Mouse (Mus musculus) heart, embryonic 11.5 days (tissue): ENCODE results near the gene Cdh23. TPM values are rescaled to one million over a fixed set of nuclear protein-coding genes. Genes with fewer than 3 reads are reported as not detected.

Experiments
- ATAC-seq: fragments of 200-750 bp; cut with Nextera tagmentation; replicated peaks from 2 replicates; pipeline ENCODE4 v1.8.0; 2017; ENCODE audit warnings: moderate library complexity; ENCODE audit not compliant: insufficient number of reproducible peaks, low FRiP score, low TSS enrichment
- H3K27ac ChIP-seq: fragments of 300-500 bp; sonication (generic); 2 replicates; pipeline ENCODE4 v1.5.1; 2014; ENCODE audit warnings: mild to moderate bottlenecking, low read depth, low read length
- H3K27me3 ChIP-seq: fragments of 300-500 bp; sonication (generic); 2 replicates; pipeline ENCODE4 v1.6.1; 2014; ENCODE audit warnings: mild to moderate bottlenecking, low read length, mixed read lengths; ENCODE audit not compliant: control insufficient read depth, insufficient read depth
- H3K36me3 ChIP-seq: fragments of 300-500 bp; sonication (generic); 2 replicates; pipeline ENCODE4 v1.6.1; 2014; ENCODE audit warnings: mild to moderate bottlenecking, low read length, moderate library complexity, mixed read lengths; ENCODE audit not compliant: control insufficient read depth, insufficient read depth
- H3K4me1 ChIP-seq: fragments of 300-500 bp; sonication (generic); 2 replicates; pipeline ENCODE4 v1.6.1; 2014; ENCODE audit warnings: low read length; ENCODE audit not compliant: control insufficient read depth, insufficient read depth
- H3K4me2 ChIP-seq: fragments of 300-500 bp; sonication (generic); 2 replicates; pipeline ENCODE4 v1.6.1; 2014; ENCODE audit warnings: mild to moderate bottlenecking, moderate library complexity
- H3K4me3 ChIP-seq: fragments of 300-500 bp; sonication (generic); 2 replicates; pipeline ENCODE4 v1.5.1; 2014; ENCODE audit warnings: low read depth, low read length
- H3K9ac ChIP-seq: fragments of 300-500 bp; sonication (generic); 2 replicates; pipeline ENCODE4 v1.6.1; 2014; ENCODE audit warnings: mild to moderate bottlenecking, low read depth, low read length, moderate library complexity
- H3K9me3 ChIP-seq: fragments of 300-500 bp; sonication (generic); replicated peaks from 2 replicates; pipeline ENCODE4 v1.6.1; 2016; ENCODE audit warnings: low read length; ENCODE audit not compliant: control insufficient read depth
- WGBS: fragments of 180-500 bp; shearing (Covaris S2); extraction: QIAGEN DNeasy Blood & Tissue Kit; methylation state at CpG from one replicate; pipeline ENCODE4 v1.1.7; 2014; ENCODE audit not compliant: insufficient replicate concordance; 5-methylcytosine and 5-hydroxymethylcytosine counted together
- polyA plus RNA-seq: library from polyadenylated mRNA; unstranded; fragments of >200 nt; fragmentation: Nextera tagmentation; extraction: Ambion mirVana; gene quantifications from 2 replicates; pipeline ENCODE4 v1.2.1, GENCODE M21; 2014

Gene Cdh23
- polyA plus RNA-seq, 1 experiment from 2014 or later: 0.27 TPM

GRCm38 (mm10) chr10:60639291-60639690 is 57.0 kb downstream of the Cdh23 start:
- ATAC-seq: no peak
- Histone ChIP-seq H3K36me3 (no peaks in the 10 kb centered on the region), H3K4me1 (no peaks in the 10 kb centered on the region), H3K9me3 (no peaks in the 10 kb centered on the region), H3K27me3 (0 out of 2 replicates have a peak, but pooled peaks cover 2% of the 10 kb centered on the region), H3K4me2 (no peak overlapping the region), H3K9ac (no peak overlapping the region), H3K4me3 (no peak overlapping the region), H3K27ac (no peak overlapping the region)
- WGBS: 54% methylated on average over 9 of the region's 9 CpGs

GRCm38 (mm10) chr10:60635568-60636295 is 60.6 kb downstream of the Cdh23 start:
- H3K27ac ChIP-seq: no peak overlapping the region
- H3K27me3 ChIP-seq: 0 out of 2 replicates have a peak, but pooled peaks cover 2% of the 10 kb centered on the region
- H3K9me3 ChIP-seq: no peaks in the 10 kb centered on the region
- H3K4me1 ChIP-seq: no peaks in the 10 kb centered on the region
- peak overlapping the region; percentile 19; the same call in 1 of the 2 replicates for H3K4me2 ChIP-seq
- no peaks in the 10 kb centered on the region for H3K36me3 ChIP-seq
- H3K4me3 ChIP-seq: no peak overlapping the region
- 24% methylated on average over 13 of the region's 13 CpGs for WGBS
- no peak for ATAC-seq
- H3K9ac ChIP-seq: no peak overlapping the region

GRCm38 (mm10) chr10:60634391-60634790 is 61.9 kb downstream of the Cdh23 start:
- ATAC-seq: no peak
- H3K9me3 ChIP-seq: peaks cover 6% of the 10 kb centered on the region
- WGBS: 51% methylated on average over 9 of the region's 9 CpGs
- H3K4me2 ChIP-seq: no peak overlapping the region
- H3K27me3 ChIP-seq: 0 out of 2 replicates have a peak, but pooled peaks cover 2% of the 10 kb centered on the region
- no peak overlapping the region for H3K4me3 ChIP-seq
- no peaks in the 10 kb centered on the region for H3K36me3 ChIP-seq
- H3K4me1 ChIP-seq: no peaks in the 10 kb centered on the region
- no peak overlapping the region for H3K9ac ChIP-seq
- no peak overlapping the region for H3K27ac ChIP-seq

- ATAC-seq: no peak
- Histone ChIP-seq H3K27me3 (no peaks in the 10 kb centered on the region), H3K36me3 (no peaks in the 10 kb centered on the region), H3K27ac (no peak overlapping the region), H3K9ac (no peak overlapping the region), H3K4me2 (no peak overlapping the region), H3K4me1 (no peaks in the 10 kb centered on the region; the same call in 1 of the 2 replicates), H3K4me3 (no peak overlapping the region), H3K9me3 (peaks cover 11% of the 10 kb centered on the region)
- 63% methylated on average over 5 of the region's 5 CpGs for WGBS
These were observed 70.2 kb downstream of the Cdh23 start for GRCm38 (mm10) chr10:60626086-60626485.

- H3K4me1 ChIP-seq: no peaks in the 10 kb centered on the region; the same call in 1 of the 2 replicates
- 67% methylated on average over 3 of the region's 3 CpGs for WGBS
- no peak overlapping the region for H3K27ac ChIP-seq
- no peaks in the 10 kb centered on the region for H3K27me3 ChIP-seq
- no peak overlapping the region for H3K4me3 ChIP-seq
- peaks cover 11% of the 10 kb centered on the region for H3K9me3 ChIP-seq
- H3K36me3 ChIP-seq: no peaks in the 10 kb centered on the region
- H3K9ac ChIP-seq: no peak overlapping the region
- H3K4me2 ChIP-seq: no peak overlapping the region
- no peak for ATAC-seq
These were observed 70.8 kb downstream of the Cdh23 start for GRCm38 (mm10) chr10:60625511-60625910.

- Histone ChIP-seq H3K9ac (no peak overlapping the region), H3K27me3 (0 out of 2 replicates have a peak, but pooled peaks cover 2% of the 10 kb centered on the region), H3K4me2 (no peak overlapping the region), H3K36me3 (no peaks in the 10 kb centered on the region), H3K9me3 (peaks cover 10% of the 10 kb centered on the region), H3K27ac (no peak overlapping the region), H3K4me3 (no peak overlapping the region), H3K4me1 (no peaks in the 10 kb centered on the region; the same call in 1 of the 2 replicates)
- whole genome bisulfite sequencing: 53% methylated on average over 3 of the region's 3 CpGs
- no peak for ATAC-seq
These were observed 71.3 kb downstream of the Cdh23 start for GRCm38 (mm10) chr10:60624945-60625344.

GRCm38 (mm10) chr10:60624217-60624708 is 72.0 kb downstream of the Cdh23 start:
- Histone ChIP-seq H3K4me3 (no peak overlapping the region), H3K9me3 (peaks cover 3% of the 10 kb centered on the region; the same call in 1 of the 2 replicates), H3K4me2 (no peak overlapping the region), H3K27ac (no peak overlapping the region), H3K4me1 (no peaks in the 10 kb centered on the region; the same call in 1 of the 2 replicates), H3K27me3 (0 out of 2 replicates have a peak, but pooled peaks cover 2% of the 10 kb centered on the region), H3K36me3 (no peaks in the 10 kb centered on the region), H3K9ac (no peak overlapping the region)
- 55% methylated on average over 14 of the region's 14 CpGs for WGBS
- no peak for ATAC-seq

- WGBS: 59% methylated on average over 12 of the region's 12 CpGs
- no peak for ATAC-seq
- Histone ChIP-seq H3K36me3 (no peaks in the 10 kb centered on the region), H3K9ac (no peak overlapping the region), H3K4me2 (no peak overlapping the region), H3K4me1 (no peaks in the 10 kb centered on the region; the same call in 1 of the 2 replicates), H3K27me3 (peaks cover 5% of the 10 kb centered on the region), H3K4me3 (no peak overlapping the region), H3K9me3 (no peaks in the 10 kb centered on the region; the same call in 1 of the 2 replicates), H3K27ac (no peak overlapping the region)
These were observed 73.5 kb downstream of the Cdh23 start for GRCm38 (mm10) chr10:60622836-60623235.
